Mouse (Mus musculus): Measurements from ENCODE around the gene Cdc14a.

DNA sequence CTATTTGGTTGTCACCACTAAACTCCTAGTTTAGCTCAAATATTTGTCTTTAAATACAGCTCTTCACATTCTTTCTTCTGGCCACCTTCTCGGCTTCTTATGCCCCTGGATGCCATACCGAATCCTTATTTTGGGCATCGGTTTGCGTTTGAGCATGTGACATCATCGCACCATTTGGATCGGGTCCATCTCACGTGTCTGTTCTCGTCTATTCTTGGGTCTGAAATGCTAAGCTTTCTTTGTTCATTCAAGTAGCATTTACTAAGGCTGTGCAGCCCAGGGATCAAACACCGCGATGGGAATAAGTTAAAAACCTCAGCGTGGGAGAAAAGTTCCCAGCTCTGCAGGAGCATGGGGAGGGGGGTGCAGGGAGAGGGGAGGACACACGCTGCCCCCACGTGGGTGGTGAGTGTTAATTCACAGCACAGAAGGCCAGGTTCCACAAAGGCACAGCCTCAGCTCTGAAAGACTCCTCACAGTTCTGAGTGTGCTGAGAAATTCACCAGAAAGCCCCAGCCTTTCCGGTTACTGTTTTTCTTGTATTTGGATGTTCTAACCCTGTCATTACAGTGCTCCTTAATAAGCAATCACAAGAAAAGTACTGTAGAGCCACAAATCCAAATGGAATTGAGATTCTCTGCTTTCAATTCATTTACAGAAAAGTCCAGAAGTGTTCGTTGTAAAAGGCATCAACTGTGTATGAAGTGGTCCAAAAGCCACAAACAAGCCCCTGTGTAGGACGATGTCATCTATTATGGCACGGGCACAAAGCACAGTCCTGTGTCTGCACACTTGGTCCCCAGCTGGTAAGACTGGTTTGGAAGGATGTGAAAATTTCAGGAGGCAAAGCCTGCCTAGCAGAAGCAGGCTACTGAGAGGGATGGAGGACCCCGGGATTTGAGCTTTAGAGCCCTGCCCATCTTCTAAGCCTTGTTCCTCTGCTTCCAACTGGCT, 118.8 kb downstream of the Cdc14a start:
- TF ChIP-seq TBP (IDR thresholded peaks at IDR 0.05; ENCODE audit: low read depth, low read length) (no peak), TAL1 (IDR thresholded peaks at IDR 0.05; ENCODE audit: low read length) (no peak), CTCF (IDR thresholded peaks at IDR 0.05 in 2 of 3, conservative IDR thresholded peaks at IDR 0.05 in 1 of 3; ENCODE audit: control insufficient read depth in 1 of 3, insufficient read depth in 1 of 3, low read depth in 2 of 3, low read length in 3 of 3, poor library complexity in 1 of 3, severe bottlenecking in 1 of 3) (no peak), GATA1 (IDR thresholded peaks at IDR 0.05; ENCODE audit: low read depth, low read length) (no peak), E2F4 (IDR thresholded peaks at IDR 0.05; ENCODE audit: borderline replicate concordance, low read depth, low read length) (no peak), MAX (IDR thresholded peaks at IDR 0.05; ENCODE audit: low read length) (no peak), POLR2A (IDR thresholded peaks at IDR 0.05; ENCODE audit: control insufficient read depth in 1 of 2, insufficient read depth in 1 of 2, low read depth in 1 of 2, low read length in 2 of 2, poor library complexity in 1 of 2) (no peak), EP300 (IDR thresholded peaks at IDR 0.05; ENCODE audit: low read depth in 1 of 2, low read length in 2 of 2) (no peak)
